Mouse (Mus musculus) urinary bladder, postnatal 14 days (tissue): Measurements from ENCODE around the gene Dhrs9.
A peak's percentile ranks its signal among the peaks of the same experiment; 100 is the strongest.
"Not testable (repeated sequence)": the region's sequence is repeated elsewhere in the genome, so short reads cannot be mapped to it uniquely, and the experiment has no call there.

Source experiments
- DNase-seq: peaks from one replicate; pipeline ENCODE4 v3.0.0; 2021; ENCODE audit warnings: low spot score

Dhrs9 gene

DNA sequence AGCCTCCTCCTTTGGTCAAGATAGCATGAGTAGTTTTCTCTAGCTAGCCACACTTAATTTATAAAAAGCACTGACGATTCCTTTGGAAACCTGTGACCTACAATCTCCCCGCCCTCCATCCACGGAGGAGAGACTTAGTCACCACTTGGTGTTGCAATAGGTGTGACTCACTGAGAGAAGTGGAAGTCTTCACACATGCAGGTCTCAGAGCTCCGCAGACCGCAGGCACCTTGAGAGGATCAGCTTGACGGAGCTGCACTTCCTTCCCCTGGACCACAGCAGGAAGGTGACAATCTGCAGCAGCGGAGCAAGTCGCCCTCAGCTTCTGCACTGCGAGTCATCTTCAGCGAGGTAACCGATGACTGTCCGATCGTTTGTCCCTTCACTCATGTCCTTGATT, at the start of gene Dhrs9:
Dhrs9 (plus strand) TSS at position 165 of the 400 bp plus-strand sequence.
- DNase-seq = peak; percentile 67

- DNase-seq = not testable (repeated sequence)
Observed at GRCm38 (mm10) chr2:69331523-69331922, 48.7 kb upstream of the Dhrs9 start.

DNA sequence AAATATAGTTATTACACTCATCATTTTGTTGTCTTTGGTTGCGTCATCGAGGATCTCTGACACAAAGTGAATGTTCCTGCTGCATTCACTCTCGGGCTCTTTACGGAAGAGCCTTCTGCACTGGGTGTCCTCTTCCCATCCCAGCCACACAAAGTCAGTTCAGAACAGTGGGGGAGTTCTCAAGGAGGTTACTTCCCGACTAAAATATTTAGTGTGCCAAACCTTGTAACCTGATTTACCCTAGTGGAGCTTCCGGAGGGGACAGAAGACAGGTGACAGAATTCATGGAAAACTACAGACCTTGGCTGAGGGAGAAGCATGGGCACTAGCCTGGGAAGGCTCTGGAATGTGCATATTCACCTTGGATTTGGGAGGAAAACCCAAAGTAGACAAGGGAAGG, 38.7 kb upstream of the Dhrs9 start:
- DNase-seq = no peak

GRCm38 (mm10) chr2:69342496-69343221, 37.6 kb upstream of the Dhrs9 start, which contains the start of gene Abcb11:
Abcb11 (minus strand) TSS chr2:69342616.
- DNase-seq = no peak

DNA sequence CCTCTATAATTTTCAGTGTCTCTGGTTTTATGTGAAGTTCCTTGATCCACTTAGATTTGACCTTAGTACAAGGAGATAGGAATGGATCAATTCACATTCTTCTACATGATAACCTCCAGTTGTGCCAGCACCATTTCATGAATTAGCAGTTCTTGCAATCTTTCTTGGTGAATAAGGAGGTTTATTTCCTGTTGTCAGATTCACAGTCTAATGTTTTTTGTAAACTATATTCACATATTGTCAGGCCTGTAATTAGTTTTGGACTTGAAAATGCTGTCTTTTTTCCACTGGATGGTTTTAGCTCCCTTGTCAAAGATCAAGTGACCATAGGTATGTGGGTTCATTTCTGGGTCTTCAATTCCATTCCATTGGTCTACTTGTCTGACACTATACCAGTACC, 24.8 kb upstream of the Dhrs9 start:
- DNase-seq = not testable (repeated sequence)

GRCm38 (mm10) chr2:69364831-69365230, 15.4 kb upstream of the Dhrs9 start:
- no peak for DNase-seq

DNA sequence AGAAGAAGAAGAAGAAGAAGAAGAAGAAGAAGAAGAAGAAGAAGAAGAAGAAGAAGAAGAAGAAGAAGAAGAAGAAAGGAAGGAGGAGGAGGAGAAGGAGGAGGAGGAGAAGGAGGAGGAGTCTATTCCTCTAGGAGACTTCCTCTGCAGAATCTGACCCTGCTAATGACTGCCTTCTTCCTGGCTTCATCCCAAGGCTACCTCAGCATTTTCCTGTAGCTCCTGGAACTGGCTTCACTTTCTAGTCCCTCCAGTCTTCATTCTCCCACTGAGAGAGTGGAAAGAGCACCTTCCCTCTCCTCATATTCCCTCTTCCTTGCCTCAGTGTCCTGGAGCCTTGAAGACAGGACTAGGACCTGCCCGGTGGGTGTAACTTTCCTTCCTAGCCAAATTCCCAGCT, 15.0 kb upstream of the Dhrs9 start:
- DNase-seq = no peak

GRCm38 (mm10) chr2:69376780-69377179, 3.5 kb upstream of the Dhrs9 start:
- no peak for DNase-seq

- DNase-seq = no peak
Observed at GRCm38 (mm10) chr2:69379801-69380200, 444 bp upstream of the Dhrs9 start.

DNA sequence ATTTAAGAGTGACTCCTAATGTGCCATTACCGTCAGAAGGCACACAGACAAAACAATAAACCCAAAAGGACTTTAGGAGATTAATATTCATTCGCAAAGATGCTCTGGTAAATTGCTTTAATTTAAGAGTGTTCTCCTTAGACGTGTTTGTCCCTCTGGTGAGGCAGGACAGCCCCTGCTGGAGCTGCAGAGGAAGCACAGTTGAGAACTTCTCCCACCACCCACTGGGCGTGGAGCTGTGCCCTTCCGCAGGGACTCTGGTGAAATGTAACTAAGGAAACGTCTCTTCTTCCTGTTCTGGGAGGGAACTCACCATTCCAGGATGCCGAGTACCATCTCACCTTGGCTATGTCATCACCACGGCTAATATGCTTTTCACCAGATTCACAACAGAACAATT, 1.5 kb downstream of the Dhrs9 start:
- no peak for DNase-seq

DNA sequence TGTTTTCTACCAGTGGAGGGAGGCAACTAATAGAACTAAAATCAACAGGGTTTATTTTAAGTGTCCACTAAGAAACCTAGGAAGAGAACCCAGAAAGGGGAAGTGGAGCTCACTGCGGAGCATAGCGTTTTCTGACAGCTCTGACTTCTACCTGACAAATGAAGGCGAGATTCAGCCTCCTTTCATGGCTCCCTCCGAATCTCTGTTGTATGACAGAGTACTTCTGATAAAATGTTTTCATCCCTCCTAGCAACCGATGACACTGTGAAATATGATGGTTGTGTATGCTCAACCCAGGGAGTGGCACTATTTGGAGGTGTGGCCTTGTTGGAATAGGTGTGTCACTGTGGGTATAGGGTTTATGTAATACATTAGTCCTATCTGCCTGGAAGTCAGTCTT, 2.6 kb downstream of the Dhrs9 start:
- no peak for DNase-seq

GRCm38 (mm10) chr2:69386118-69386871, 6.0 kb downstream of the Dhrs9 start:
- no peak for DNase-seq

- no peak for DNase-seq
Observed at GRCm38 (mm10) chr2:69393947-69394346, 13.7 kb downstream of the Dhrs9 start.

DNA sequence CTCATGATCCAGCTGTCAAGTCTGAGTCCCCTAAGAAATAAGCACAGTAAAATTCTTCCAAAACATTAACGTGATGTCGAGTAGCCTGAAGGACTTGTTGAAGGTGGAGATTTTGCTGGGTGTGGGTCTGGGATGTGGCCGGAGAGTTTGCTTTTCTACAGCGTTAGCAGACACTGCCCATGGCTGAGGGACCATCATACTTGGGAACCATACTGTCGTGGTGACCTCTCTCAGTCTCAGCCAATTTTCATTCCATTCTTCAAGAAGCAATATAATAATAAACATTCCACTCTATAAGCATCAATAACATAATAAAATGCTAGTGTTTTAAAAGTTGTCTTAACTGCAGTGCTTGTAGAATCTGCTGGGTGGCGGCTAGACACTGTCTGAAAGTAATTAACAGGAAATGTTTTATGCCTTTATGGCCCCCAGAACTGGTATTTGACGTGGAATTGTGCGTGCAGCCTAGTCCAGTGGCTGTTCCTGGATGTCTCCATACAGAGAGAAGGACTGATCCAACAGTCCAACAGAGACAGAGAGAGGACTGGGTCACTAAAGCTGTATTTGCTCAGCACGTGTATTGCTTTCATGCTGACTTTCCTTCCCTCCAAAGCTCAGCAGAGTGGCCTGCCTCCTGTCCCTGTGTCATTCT, 15.5 kb downstream of the Dhrs9 start:
- DNase-seq = no peak

DNA sequence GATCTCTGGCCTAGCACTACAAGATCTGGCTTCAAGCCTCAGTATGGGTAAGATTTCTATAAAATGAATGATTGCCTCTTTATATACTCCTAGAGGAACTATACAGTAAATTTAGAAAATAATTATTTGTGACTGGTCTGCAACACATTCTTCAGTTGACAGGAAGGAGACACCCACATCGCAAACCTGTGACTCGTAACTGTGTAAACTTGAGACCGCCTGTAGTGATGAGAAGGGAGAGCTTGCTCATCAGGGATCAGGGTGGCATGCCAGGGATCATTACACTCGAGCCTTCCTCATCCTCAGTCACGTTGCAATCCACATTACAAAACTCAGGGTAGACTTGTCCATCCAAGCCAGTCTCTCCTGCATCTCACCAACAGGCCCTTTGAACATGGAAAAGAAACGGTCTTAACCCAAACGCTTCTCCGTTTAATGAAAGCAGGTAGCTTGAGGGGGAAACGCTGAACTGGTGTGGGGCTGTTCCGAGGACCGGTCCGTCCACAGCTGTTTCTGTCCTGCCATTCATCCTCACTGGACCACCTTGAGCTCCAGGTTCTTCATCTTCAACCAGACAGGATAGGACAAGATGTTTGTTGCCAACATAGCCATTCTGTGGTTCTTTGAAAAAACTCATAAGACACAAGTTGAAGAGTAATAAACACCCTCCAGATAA, 16.7 kb downstream of the Dhrs9 start:
- no peak for DNase-seq

DNA sequence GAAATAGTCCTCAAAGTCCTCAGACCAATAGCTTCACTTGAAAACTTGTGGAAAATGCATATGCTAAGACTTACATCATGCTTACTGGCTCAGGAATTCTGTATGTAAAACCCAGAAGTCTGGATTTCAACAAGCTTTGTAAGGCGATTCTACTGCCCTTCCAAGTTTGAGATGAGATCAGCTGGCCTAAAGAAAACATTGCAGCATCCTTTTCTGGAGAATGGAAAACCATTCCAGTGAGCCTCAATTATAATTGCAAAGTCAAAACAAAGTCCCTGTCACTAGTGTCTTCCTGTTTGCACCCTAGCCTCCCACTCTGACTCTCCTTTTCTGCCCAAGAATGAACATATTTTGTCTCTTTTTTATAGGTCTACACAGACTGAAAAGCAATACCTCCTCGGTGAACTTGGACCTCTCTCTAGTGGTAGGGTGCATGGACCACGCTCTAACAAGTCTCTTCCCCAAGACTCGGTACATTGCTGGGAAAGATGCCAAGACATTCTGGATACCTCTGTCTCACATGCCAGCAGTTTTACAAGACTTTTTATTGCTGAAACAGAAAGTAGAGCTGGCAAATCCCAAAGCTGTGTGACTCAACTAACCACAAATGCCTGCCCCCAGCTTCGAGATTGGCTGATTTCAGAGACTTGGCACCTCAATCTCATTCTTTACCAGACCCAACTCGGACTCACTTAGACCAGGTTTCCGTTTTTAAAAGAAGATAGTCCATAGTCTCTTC, 20.8 kb downstream of the Dhrs9 start:
- DNase-seq = peak; percentile 32

GRCm38 (mm10) chr2:69401891-69402290, 21.6 kb downstream of the Dhrs9 start:
- DNase-seq = no peak

DNA sequence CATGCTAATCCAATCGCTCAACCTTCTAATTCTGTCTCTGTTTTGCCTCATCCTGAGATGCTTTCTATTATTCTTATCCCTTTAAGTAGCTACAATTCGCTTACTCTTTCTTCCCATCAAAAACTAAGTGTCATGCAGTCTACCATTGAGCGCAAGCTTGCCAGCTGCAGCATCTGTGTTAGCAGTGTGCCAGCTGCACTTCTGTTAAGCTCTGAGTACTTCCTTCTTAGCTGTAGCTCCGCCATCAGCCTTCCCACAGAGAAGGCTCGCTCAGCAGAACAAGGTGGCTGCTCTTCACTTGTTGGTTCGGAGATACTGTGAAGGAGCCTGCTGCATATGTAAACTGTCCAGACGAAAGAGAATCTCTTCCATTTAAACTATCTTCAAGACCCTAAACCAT, 22.1 kb downstream of the Dhrs9 start:
- no peak for DNase-seq

- DNase-seq = no peak
Observed at GRCm38 (mm10) chr2:69405692-69406091, 25.4 kb downstream of the Dhrs9 start.

- DNase-seq = no peak
Observed at GRCm38 (mm10) chr2:69414539-69414938, 34.3 kb downstream of the Dhrs9 start.

DNA sequence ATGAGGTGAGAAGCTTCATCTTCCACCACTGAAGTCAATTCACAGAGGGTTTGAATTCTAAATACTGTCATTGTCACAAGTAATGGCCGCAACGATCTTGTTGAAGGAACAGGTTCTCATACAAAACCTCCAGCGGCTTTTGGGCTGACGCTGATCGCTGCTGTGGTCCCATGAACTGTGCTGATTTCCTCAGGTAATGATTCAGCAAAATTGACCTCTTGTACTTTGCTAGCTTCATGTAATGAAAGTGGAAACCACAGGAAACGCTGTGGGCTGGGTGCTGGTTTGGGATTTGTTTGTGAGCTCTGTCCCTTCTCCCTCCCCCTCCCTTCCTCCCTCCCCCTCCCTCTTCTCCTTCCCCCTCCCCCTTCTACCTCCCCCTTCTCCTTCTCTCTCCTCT, 34.8 kb downstream of the Dhrs9 start:
- DNase-seq = no peak
